In genomic region chr5:98018162-98018561, GRCm38 (mm10) we compare ENCODE assay signal across 17 mouse cellular contexts. TPM values are rescaled to one million over a fixed set of nuclear protein-coding genes. Genes with fewer than 3 reads are reported as not detected.
DNase-seq lines count a peak whose midpoint lies in the region; ATAC-seq lines count a peak whose summit lies in the region.
"Had no signal": no experiment of that assay in that cellular context is flagged by ENCODE, and none has a peak within 500 bp of the region (broad histone marks: within the 10 kb centered on the region; RNA-seq: fewer than 3 reads in every experiment).

No protein-coding gene starts in this region.

- H3K27me3 ChIP-seq in heart, embryonic 16.5 days (ENCODE audit: control insufficient read depth, insufficient read depth, low read length): no peaks in the 10 kb centered on the region
- H3K27me3 ChIP-seq: hindbrain, embryonic 15.5 days; kidney, embryonic 15.5 days; liver, embryonic 15.5 days; stomach, embryonic 15.5 days had no signal

- intact Hi-C loops in heart, postnatal 36 days (cut with DNase I): no loop called here

- ATAC-seq in heart, embryonic 16.5 days (replicated peaks; ENCODE audit: extremely low read depth, insufficient read depth, low FRiP score): no peak; the same call in 1 of the 2 replicates
- ATAC-seq in granulocyte monocyte progenitor cell, adult 5-6 weeks (replicated peaks; ENCODE audit: poor library complexity, severe bottlenecking): peak; percentile 81
- ATAC-seq: forebrain, embryonic 16.5 days; midbrain, embryonic 16.5 days had no signal

- no peak overlapping the region for H3K4me2 ChIP-seq in heart, embryonic 16.5 days (ENCODE audit: low read depth, low read length)
- H3K4me2 ChIP-seq: heart, embryonic 11.5 days; hindbrain, embryonic 15.5 days; kidney, embryonic 15.5 days; liver, embryonic 15.5 days; stomach, embryonic 15.5 days had no signal

- H3K27ac ChIP-seq in heart, embryonic 16.5 days (ENCODE audit: low read length): 0 out of 2 replicates have a peak overlapping the region, but pooled peaks have one; percentile 3
- H3K27ac ChIP-seq: hindbrain, embryonic 15.5 days; kidney, embryonic 15.5 days; left cerebral cortex, adult 2 months; liver, embryonic 15.5 days; stomach, embryonic 15.5 days had no signal

- no peak for DNase-seq in heart, postnatal 36 days
- peak; percentile 74 for DNase-seq in CD4-positive helper T cell, adult 2 months (ENCODE audit: low read depth, low spot score)
- DNase-seq in skeletal muscle tissue, adult 2 months (ENCODE audit: low read depth, low spot score): peak; percentile 26
- no peak for DNase-seq in retina, embryonic 14.5 days (ENCODE audit: low spot score)
- DNase-seq in adrenal gland, postnatal 14 days: no peak
- DNase-seq in urinary bladder, adult 18-20 months (ENCODE audit: low spot score in 2 of 2): no peak
- DNase-seq: cerebellum, adult 9-11 months had no signal

- no peak overlapping the region for H3K4me3 ChIP-seq in heart, embryonic 16.5 days (ENCODE audit: low read length)
- H3K4me3 ChIP-seq: hindbrain, embryonic 15.5 days; kidney, embryonic 15.5 days; left cerebral cortex, adult 2 months; liver, embryonic 15.5 days; stomach, embryonic 15.5 days had no signal

- H3K9me3 ChIP-seq in heart, embryonic 16.5 days (replicated peaks; ENCODE audit: control insufficient read depth, low read length): no peaks in the 10 kb centered on the region
- H3K9me3 ChIP-seq: hindbrain, embryonic 15.5 days; kidney, embryonic 15.5 days; liver, embryonic 15.5 days; stomach, embryonic 15.5 days had no signal

- H3K4me1 ChIP-seq in heart, embryonic 16.5 days (ENCODE audit: control insufficient read depth, insufficient read depth, low read length): peaks cover 20% of the 10 kb centered on the region
- H3K4me1 ChIP-seq: kidney, embryonic 15.5 days; liver, embryonic 15.5 days; stomach, embryonic 15.5 days had no signal

- peaks cover 15% of the 10 kb centered on the region for H3K36me3 ChIP-seq in heart, embryonic 16.5 days (ENCODE audit: control insufficient read depth, insufficient read depth)
- H3K36me3 ChIP-seq: hindbrain, embryonic 15.5 days; liver, embryonic 15.5 days had no signal

- WGBS in heart, embryonic 16.5 days: 74% methylated on average over 6 of the region's 6 CpGs

- no peak overlapping the region for H3K9ac ChIP-seq in heart, embryonic 16.5 days (ENCODE audit: low read length)
- H3K9ac ChIP-seq: hindbrain, embryonic 15.5 days; kidney, embryonic 15.5 days; liver, embryonic 15.5 days; stomach, embryonic 15.5 days had no signal

RNA-seq across cellular contexts. Expression of gene Antxr2, which starts 12.7 kb away (rescaled TPM):
- 58.2 and 63.7 TPM in 2 replicates for polyA plus RNA-seq in heart, embryonic 16.5 days (2015; fragmentation: Nextera tagmentation; extraction: Ambion mirVana)
- total RNA-seq in heart, postnatal 36 days (2021): 10 to 100 TPM; 73.9 to 77.0 TPM
- total RNA-seq in granulocyte monocyte progenitor cell, adult 5-6 weeks (2014; fragmentation: Nextera tagmentation): 6.1 and 9.5 TPM in 2 replicates
- 8.3 and 9.1 TPM in 2 replicates for total RNA-seq in granulocyte monocyte progenitor cell, adult 5-6 weeks (2017)
- 23.9 and 32.8 TPM in 2 replicates for total RNA-seq in adrenal gland, postnatal 14 days (2021)

Comparison
In these comparisons a context has a peak if more than half of its experiments do, and no peak if none do; other contexts are left out.
1. DNase-seq: peak in CD4-positive helper T cell, adult 2 months (single experiment) and skeletal muscle tissue, adult 2 months (single experiment); none in heart, postnatal 36 days (0 of 2), retina, embryonic 14.5 days (single experiment), adrenal gland, postnatal 14 days (single experiment) and urinary bladder, adult 18-20 months (0 of 2).